Mouse (Mus musculus) small intestine, adult 2 months (tissue): ENCODE data around the gene Rtraf. TPM values are rescaled to one million over a fixed set of nuclear protein-coding genes. Genes with fewer than 3 reads are reported as not detected.
A peak's percentile ranks its signal among the peaks of the same experiment; 100 is the strongest.

Experiments
- H3K27ac ChIP-seq: fragments of 200-500 bp; 2 replicates; pipeline ENCODE4 v1.5.1; 2012; ENCODE audit warnings: low read depth, low read length, control low read depth, inconsistent platforms; ENCODE audit not compliant: insufficient read depth
- H3K27me3 ChIP-seq: fragments of 200-500 bp; 2 replicates; pipeline ENCODE4 v1.6.1; 2012; ENCODE audit warnings: mild to moderate bottlenecking, moderate library complexity, low read length, inconsistent platforms; ENCODE audit not compliant: control insufficient read depth, insufficient read depth
- H3K36me3 ChIP-seq: fragments of 200-500 bp; 2 replicates; pipeline ENCODE4 v1.6.1; 2012; ENCODE audit warnings: mild to moderate bottlenecking, low read length, control low read depth, inconsistent platforms; ENCODE audit not compliant: control insufficient read depth, insufficient read depth
- H3K4me1 ChIP-seq: fragments of 200-500 bp; 2 replicates; pipeline ENCODE4 v1.6.1; 2012; ENCODE audit warnings: low read length, inconsistent platforms, mixed read lengths; ENCODE audit not compliant: control insufficient read depth, insufficient read depth, insufficient read length
- H3K4me3 ChIP-seq: fragments of 200-500 bp; 2 replicates; pipeline ENCODE4 v1.5.1; 2012; ENCODE audit warnings: low read depth, mild to moderate bottlenecking, control low read depth, inconsistent platforms, low read length, moderate library complexity
- CTCF ChIP-seq: fragments of 200-500 bp; IDR thresholded peaks from 2 replicates; pipeline ENCODE4 v1.5.1; 2012; ENCODE audit warnings: low read depth, mild to moderate bottlenecking, control low read depth, inconsistent platforms, low read length, moderate library complexity, mixed read lengths; ENCODE audit not compliant: insufficient replicate concordance, insufficient read length; ENCODE audit errors: extremely low read depth
- POLR2A ChIP-seq: fragments of 200-500 bp; IDR thresholded peaks from 2 replicates; pipeline ENCODE4 v1.6.1; 2012; ENCODE audit warnings: low read depth, mild to moderate bottlenecking, control low read depth, inconsistent platforms, low read length, moderate library complexity
- WGBS: fragments of 180-500 bp; shearing (Covaris S2); methylation state at CpG from one replicate; pipeline ENCODE4 v1.1.7; 2018; 5-methylcytosine and 5-hydroxymethylcytosine counted together
- polyA plus RNA-seq: library from polyadenylated mRNA; depleted of rRNA; stranded (reverse); fragments of >200 nt; gene quantifications from 2 replicates; pipeline ENCODE4 v1.2.3, GENCODE M21; 2012

Rtraf gene
- polyA plus RNA-seq, 1 experiment: 17.5 TPM

DNA sequence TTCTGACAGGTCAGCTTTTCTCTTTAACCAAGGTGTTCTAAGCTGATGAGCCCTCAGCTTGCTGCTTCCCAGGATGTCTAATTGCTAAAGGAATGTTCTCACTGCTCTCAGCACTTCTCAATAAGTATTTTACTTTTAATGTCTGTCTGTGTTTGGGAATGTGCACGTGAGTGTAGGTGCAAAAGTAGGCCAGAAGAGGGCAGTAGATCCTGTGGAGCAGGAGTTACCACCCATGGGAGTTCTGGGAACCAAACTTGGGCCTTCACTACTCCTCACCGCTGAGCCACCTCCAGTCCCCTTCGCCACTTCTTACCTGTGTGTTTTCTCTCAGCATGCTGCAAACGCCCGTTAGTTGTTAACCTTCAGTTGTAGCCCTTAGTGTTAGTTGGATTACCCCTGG, 47.4 kb downstream of the Rtraf start:
- Histone ChIP-seq H3K4me1 (peaks cover 6% of the 10 kb centered on the region; the same call in 1 of the 2 replicates), H3K4me3 (no peak overlapping the region), H3K27me3 (no peaks in the 10 kb centered on the region), H3K27ac (no peak overlapping the region), H3K36me3 (no peaks in the 10 kb centered on the region)
- WGBS: 99% methylated on average over 5 of the region's 5 CpGs
- no peak for TF ChIP-seq POLR2A
- 0 out of 2 replicates have a peak, but pooled peaks have one; percentile 27 for TF ChIP-seq CTCF

DNA sequence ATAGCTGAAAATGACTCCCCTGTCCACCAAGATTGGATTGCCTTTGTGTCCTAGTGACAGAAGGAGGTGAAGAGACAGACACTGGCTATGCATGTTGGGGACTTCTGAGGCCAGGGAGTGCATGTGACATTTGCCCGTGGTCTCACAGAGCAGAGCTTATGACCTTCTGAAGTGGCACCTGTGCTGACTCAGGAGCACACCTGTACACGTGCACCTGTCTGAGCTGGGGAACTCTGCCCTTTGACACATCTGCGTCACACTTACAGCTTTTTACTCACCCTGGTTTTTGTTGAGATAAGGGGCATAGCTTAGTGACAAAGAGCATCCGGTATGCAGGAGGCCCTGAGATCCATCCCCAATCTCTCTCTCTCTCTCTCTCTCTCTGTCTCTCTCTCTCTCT, 48.1 kb downstream of the Rtraf start:
- WGBS: 29% methylated on average over 4 of the region's 4 CpGs
- H3K36me3 ChIP-seq: no peaks in the 10 kb centered on the region
- H3K4me3 ChIP-seq: no peak overlapping the region
- H3K27ac ChIP-seq: no peak overlapping the region
- H3K4me1 ChIP-seq: peaks cover 6% of the 10 kb centered on the region; the same call in 1 of the 2 replicates
- H3K27me3 ChIP-seq: no peaks in the 10 kb centered on the region
- TF ChIP-seq POLR2A (no peak), CTCF (no peak)

DNA sequence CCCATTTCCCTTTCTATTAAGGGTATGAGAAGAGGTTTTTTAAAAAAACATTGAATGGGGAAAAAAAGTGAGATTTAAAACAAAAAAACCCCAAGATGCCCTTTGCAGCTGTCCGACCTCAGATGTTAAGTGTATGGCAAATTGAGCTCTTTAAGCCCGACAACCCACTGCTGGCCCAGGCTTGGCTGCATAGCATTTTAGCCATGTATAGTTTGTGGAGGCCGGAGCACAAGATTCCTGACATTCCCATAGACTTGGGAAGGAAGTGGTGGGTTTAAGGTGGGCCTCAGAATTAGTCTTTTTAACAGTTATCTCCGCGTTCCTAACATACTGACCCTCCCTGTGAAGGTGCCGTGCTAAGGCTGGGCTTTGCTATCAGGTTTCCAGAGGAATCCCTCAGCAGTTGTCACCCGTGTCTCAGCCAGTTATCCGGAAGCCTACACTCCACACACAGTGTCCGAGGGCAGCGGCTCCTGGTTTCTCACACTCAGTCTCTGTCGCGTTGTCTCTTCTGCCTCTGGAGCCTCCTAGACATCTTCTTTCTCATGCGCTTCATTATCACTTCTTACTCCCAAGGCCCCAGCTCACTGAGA, 49.5 kb downstream of the Rtraf start:
- H3K36me3 ChIP-seq: no peaks in the 10 kb centered on the region
- peaks cover 8% of the 10 kb centered on the region; the same call in 1 of the 2 replicates for H3K4me1 ChIP-seq
- no peak for TF ChIP-seq POLR2A
- no peak for TF ChIP-seq CTCF
- H3K27ac ChIP-seq: no peak overlapping the region
- 91% methylated on average over 13 of the region's 13 CpGs for WGBS
- no peaks in the 10 kb centered on the region for H3K27me3 ChIP-seq
- no peak overlapping the region for H3K4me3 ChIP-seq

DNA sequence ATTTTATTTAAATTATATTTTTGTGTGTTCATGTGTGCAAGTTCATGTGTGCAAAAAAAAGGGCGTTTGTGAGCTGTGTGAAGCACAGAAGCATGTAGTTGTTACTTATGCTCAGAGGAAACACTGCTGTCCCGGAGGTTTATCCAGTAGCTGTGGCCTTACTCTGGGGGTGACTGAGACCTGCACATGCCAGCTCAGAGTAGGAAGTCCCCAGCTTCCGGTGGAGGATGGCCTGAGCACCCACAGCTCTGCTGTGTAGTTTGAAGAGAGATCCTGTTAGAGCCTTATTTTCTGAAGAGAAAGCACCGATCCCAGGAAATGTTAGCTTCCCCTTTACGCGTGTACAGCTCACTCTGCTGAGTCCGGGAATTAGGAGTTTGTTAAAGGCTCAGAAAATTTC, 52.5 kb downstream of the Rtraf start:
- H3K4me1 ChIP-seq: peaks cover 6% of the 10 kb centered on the region; the same call in 1 of the 2 replicates
- TF ChIP-seq POLR2A (no peak), CTCF (no peak)
- WGBS: 75% methylated on average over 7 of the region's 7 CpGs

DNA sequence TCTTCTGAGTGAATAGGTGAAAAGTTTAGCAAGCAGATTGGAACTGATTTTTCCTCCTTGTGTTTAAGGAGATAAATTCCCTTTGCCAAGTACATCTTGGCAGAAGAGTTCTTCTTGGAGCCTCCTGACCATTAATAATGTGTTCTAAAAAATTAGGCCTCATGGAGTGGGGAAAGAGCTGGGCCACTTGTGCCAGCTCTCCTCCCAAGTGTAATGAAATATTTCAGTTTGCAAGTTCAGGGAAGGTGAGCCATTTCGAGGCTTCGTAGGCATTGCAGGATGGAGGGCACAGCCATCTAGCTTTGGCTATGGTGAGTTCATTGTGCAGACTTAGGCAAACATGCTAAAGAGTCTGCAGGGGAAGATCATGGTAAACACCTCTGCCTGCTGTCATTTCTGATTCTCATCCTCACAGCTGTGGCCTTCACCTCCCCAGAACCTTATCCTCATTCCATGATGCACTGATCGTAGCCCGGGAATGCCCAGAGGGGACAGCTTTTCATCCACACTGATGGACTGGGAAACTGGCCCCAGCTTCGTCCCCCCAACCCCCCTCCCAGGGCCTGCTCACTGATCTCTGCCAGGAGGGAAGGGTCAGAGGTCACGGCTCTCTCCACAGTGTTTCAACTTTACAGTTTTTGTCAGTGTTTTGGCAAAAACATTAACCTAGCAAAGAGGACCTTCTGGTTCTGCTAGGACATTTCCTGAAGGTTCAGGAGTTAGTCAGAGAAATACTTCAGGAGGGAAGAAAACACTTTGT, 54.0 kb downstream of the Rtraf start:
- H3K4me1 ChIP-seq: 0 out of 2 replicates have a peak, but pooled peaks cover 2% of the 10 kb centered on the region
- WGBS: 77% methylated on average over 6 of the region's 6 CpGs
- no peak overlapping the region for H3K4me3 ChIP-seq
- H3K36me3 ChIP-seq: peaks cover 6% of the 10 kb centered on the region; the same call in 1 of the 2 replicates
- H3K27ac ChIP-seq: no peak overlapping the region
- no peaks in the 10 kb centered on the region for H3K27me3 ChIP-seq
- no peak for TF ChIP-seq POLR2A
- no peak for TF ChIP-seq CTCF

More for the DNA sequence above, 52.5 kb downstream of the Rtraf start:
- H3K27me3 ChIP-seq: no peaks in the 10 kb centered on the region
- peaks cover 2% of the 10 kb centered on the region; the same call in 1 of the 2 replicates for H3K36me3 ChIP-seq
- H3K4me3 ChIP-seq: no peak overlapping the region
- H3K27ac ChIP-seq: no peak overlapping the region

DNA sequence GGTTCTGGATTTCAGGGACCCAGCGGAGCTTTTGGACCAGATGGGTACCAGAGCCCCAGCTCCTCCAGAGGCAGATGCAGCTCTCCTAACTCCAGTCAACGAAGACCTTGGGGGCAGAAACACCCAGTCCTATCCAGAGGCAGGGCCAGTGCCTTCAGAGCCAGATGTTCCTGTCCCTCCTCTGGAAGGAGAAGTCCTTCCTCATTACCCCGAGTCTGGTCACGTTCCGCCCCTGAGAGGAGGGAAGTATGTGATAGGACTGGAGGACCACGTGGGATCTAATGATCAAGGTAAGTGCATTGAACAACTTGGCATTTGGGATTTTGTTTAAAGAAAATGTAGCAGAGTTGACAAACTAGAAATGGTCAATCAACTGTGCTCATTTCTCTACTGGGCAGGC, 55.0 kb downstream of the Rtraf start:
- peaks cover 6% of the 10 kb centered on the region; the same call in 1 of the 2 replicates for H3K36me3 ChIP-seq
- WGBS: 86% methylated on average over 6 of the region's 6 CpGs
- H3K4me3 ChIP-seq: no peak overlapping the region
- H3K4me1 ChIP-seq: 0 out of 2 replicates have a peak, but pooled peaks cover 2% of the 10 kb centered on the region
- H3K27me3 ChIP-seq: no peaks in the 10 kb centered on the region
- TF ChIP-seq CTCF: no peak
- no peak overlapping the region for H3K27ac ChIP-seq

DNA sequence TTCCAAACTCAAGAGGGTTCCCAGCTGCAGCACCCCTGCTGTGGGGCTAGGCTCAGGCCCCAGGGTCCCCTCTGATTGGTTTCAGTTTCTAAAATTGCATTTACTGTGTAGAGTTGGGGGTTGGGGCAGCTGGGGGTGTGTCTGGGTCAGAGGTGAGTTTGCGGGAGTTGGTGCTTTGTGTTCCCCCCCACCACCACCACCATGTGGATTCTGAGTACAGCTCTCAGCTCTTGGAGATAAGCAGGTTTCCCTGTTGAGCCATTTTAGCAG, 57.3 kb downstream of the Rtraf start:
- H3K4me3 ChIP-seq: no peak overlapping the region
- peaks cover 6% of the 10 kb centered on the region; the same call in 1 of the 2 replicates for H3K36me3 ChIP-seq
- TF ChIP-seq CTCF: no peak
- no peak overlapping the region for H3K27ac ChIP-seq
- WGBS: 87% methylated on average over 1 of the region's 1 CpGs
- 0 out of 2 replicates have a peak, but pooled peaks cover 2% of the 10 kb centered on the region for H3K4me1 ChIP-seq
- H3K27me3 ChIP-seq: no peaks in the 10 kb centered on the region
